Mouse (Mus musculus): ENCODE results near the gene Nrxn1. TPM values are rescaled to one million over a fixed set of nuclear protein-coding genes. Genes with fewer than 3 reads are reported as not detected.

Nrxn1 gene
- polyA plus RNA-seq, 1 experiment from 2014 or later = 4.2 TPM

DNA sequence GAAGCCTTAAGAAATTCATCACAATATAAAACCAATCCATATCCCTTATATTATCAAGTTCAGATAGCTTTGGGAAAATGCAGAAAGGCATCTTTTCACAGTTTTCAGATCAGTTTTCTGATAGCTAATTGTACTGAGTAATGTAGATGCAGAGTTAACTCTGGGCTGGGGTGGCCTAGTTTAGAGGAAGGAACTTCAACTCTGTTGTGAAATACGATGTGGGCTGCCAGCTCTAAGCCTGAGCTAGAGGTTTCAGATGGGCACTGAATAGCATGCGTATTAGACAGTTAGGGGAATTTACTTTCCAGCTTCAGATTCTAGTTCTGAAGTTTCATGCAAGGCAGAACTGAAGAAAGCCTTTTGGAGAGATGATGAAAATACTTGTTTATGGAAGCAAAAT lies 976.6 kb downstream of the Nrxn1 start:
- WGBS = 78% methylated on average over 2 of the region's 2 CpGs
- Histone ChIP-seq H3K4me2 (ENCODE audit: low read length) (no peak overlapping the region), H3K4me3 (ENCODE audit: low read depth, low read length) (no peak overlapping the region), H3K27me3 (replicated peaks; ENCODE audit: control insufficient read depth, insufficient read depth, low read length) (no peaks in the 10 kb centered on the region), H3K4me1 (replicated peaks; ENCODE audit: control insufficient read depth, insufficient read depth, low read length) (no peaks in the 10 kb centered on the region), H3K27ac (ENCODE audit: low read depth) (no peak overlapping the region), H3K36me3 (ENCODE audit: control insufficient read depth, insufficient read depth, low read length) (no peaks in the 10 kb centered on the region), H3K9me3 (ENCODE audit: control insufficient read depth, low read length) (no peaks in the 10 kb centered on the region), H3K9ac (ENCODE audit: low read length) (no peak overlapping the region)
- DNase-seq (ENCODE audit: low spot score) (no peak), ATAC-seq (replicated peaks; ENCODE audit: low FRiP score, low TSS enrichment, low read depth) (no peak)

DNA sequence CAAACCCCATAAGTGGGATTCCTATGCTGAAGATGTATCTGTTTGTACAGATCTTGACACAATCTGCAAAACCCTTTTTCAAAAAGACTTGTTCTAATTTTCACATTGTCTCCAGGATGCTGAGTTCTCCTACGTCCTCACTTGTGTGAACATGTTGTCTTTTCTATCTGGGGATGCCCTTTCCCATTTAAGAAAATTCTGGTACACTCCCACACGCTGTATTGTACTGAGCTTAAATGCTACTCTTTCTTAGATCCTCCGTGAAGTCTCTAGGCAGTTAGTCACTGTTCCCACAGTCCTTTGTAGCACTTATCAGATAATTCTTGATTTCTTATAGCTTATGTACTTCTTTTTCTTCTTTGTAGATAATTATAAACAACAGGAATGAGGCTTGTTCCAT lies 997.9 kb downstream of the Nrxn1 start:
- WGBS = 80% methylated on average over 3 of the region's 3 CpGs

GRCm38 (mm10) chr17:90088314-90088650 lies 1004.6 kb downstream of the Nrxn1 start:
- Histone ChIP-seq H3K4me1 (replicated peaks; ENCODE audit: control insufficient read depth, insufficient read depth, low read length) (no peaks in the 10 kb centered on the region), H3K4me3 (ENCODE audit: low read depth, low read length) (peak overlapping the region; percentile 29), H3K27me3 (replicated peaks; ENCODE audit: control insufficient read depth, insufficient read depth, low read length) (no peaks in the 10 kb centered on the region), H3K27ac (ENCODE audit: low read depth) (no peak overlapping the region), H3K4me2 (ENCODE audit: low read length) (peak overlapping the region; percentile 71), H3K9ac (ENCODE audit: low read length) (peak overlapping the region; percentile 22; the same call in 1 of the 2 replicates), H3K9me3 (ENCODE audit: control insufficient read depth, low read length) (no peaks in the 10 kb centered on the region), H3K36me3 (ENCODE audit: control insufficient read depth, insufficient read depth, low read length) (no peaks in the 10 kb centered on the region)
- ATAC-seq (replicated peaks; ENCODE audit: low FRiP score, low TSS enrichment, low read depth) = peak; percentile 98
- DNase-seq (ENCODE audit: low spot score) = peak; percentile 66
- WGBS = 1% methylated on average over 12 of the region's 12 CpGs

More for the DNA sequence above, 997.9 kb downstream of the Nrxn1 start:
- DNase-seq (ENCODE audit: low spot score) (no peak), ATAC-seq (replicated peaks; ENCODE audit: low FRiP score, low TSS enrichment, low read depth) (no peak)
- no peaks in the 10 kb centered on the region for H3K27me3 ChIP-seq (replicated peaks; ENCODE audit: control insufficient read depth, insufficient read depth, low read length)
- no peaks in the 10 kb centered on the region for H3K36me3 ChIP-seq (ENCODE audit: control insufficient read depth, insufficient read depth, low read length)
- no peak overlapping the region for H3K4me3 ChIP-seq (ENCODE audit: low read depth, low read length)
- H3K27ac ChIP-seq (ENCODE audit: low read depth) = no peak overlapping the region
- no peak overlapping the region for H3K9ac ChIP-seq (ENCODE audit: low read length)
- H3K4me1 ChIP-seq (replicated peaks; ENCODE audit: control insufficient read depth, insufficient read depth, low read length) = no peaks in the 10 kb centered on the region
- H3K4me2 ChIP-seq (ENCODE audit: low read length) = no peak overlapping the region
- no peaks in the 10 kb centered on the region for H3K9me3 ChIP-seq (ENCODE audit: control insufficient read depth, low read length)

GRCm38 (mm10) chr17:90087616-90088313 lies 1005.1 kb downstream of the Nrxn1 start:
- Histone ChIP-seq H3K4me1 (replicated peaks; ENCODE audit: control insufficient read depth, insufficient read depth, low read length) (no peaks in the 10 kb centered on the region), H3K27ac (ENCODE audit: low read depth) (no peak overlapping the region), H3K9me3 (ENCODE audit: control insufficient read depth, low read length) (no peaks in the 10 kb centered on the region), H3K4me3 (ENCODE audit: low read depth, low read length) (peak overlapping the region; percentile 29), H3K27me3 (replicated peaks; ENCODE audit: control insufficient read depth, insufficient read depth, low read length) (no peaks in the 10 kb centered on the region), H3K4me2 (ENCODE audit: low read length) (peak overlapping the region; percentile 71), H3K36me3 (ENCODE audit: control insufficient read depth, insufficient read depth, low read length) (no peaks in the 10 kb centered on the region), H3K9ac (ENCODE audit: low read length) (no peak overlapping the region)
- WGBS = 59% methylated on average over 11 of the region's 11 CpGs
- no peak for DNase-seq (ENCODE audit: low spot score)
- peak; percentile 37; the same call in 1 of the 2 replicates for ATAC-seq (replicated peaks; ENCODE audit: low FRiP score, low TSS enrichment, low read depth)

GRCm38 (mm10) chr17:90086826-90087225 lies 1006.0 kb downstream of the Nrxn1 start:
- Histone ChIP-seq H3K9me3 (ENCODE audit: control insufficient read depth, low read length) (no peaks in the 10 kb centered on the region), H3K27me3 (replicated peaks; ENCODE audit: control insufficient read depth, insufficient read depth, low read length) (no peaks in the 10 kb centered on the region), H3K9ac (ENCODE audit: low read length) (no peak overlapping the region), H3K4me3 (ENCODE audit: low read depth, low read length) (no peak overlapping the region), H3K27ac (ENCODE audit: low read depth) (no peak overlapping the region), H3K4me1 (replicated peaks; ENCODE audit: control insufficient read depth, insufficient read depth, low read length) (no peaks in the 10 kb centered on the region), H3K36me3 (ENCODE audit: control insufficient read depth, insufficient read depth, low read length) (no peaks in the 10 kb centered on the region), H3K4me2 (ENCODE audit: low read length) (no peak overlapping the region)
- ATAC-seq (replicated peaks; ENCODE audit: low FRiP score, low TSS enrichment, low read depth) (no peak), DNase-seq (ENCODE audit: low spot score) (no peak)
- WGBS = 12% methylated on average over 1 of the region's 1 CpGs

DNA sequence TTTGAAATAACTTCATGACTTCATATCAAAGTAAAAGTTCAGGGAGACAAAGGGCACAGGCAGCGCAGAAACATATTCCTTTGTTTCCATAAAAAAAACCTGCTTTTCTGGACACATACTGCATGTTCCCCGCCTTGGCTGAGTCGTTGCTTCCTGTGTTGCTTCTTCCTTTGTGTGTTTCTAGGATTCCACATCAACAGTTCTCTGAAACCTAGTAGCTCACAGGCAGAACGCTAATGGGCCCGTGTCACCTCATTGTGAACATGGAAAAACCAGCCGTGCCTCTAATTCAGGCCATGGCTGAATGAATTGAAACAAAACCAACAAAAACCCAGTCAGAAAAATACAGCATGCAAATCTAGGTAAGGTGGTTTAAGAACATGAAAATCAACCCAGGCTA lies 1013.9 kb downstream of the Nrxn1 start:
- Histone ChIP-seq H3K4me2 (ENCODE audit: low read length) (no peak overlapping the region), H3K9me3 (ENCODE audit: control insufficient read depth, low read length) (no peaks in the 10 kb centered on the region), H3K36me3 (ENCODE audit: control insufficient read depth, insufficient read depth, low read length) (no peaks in the 10 kb centered on the region), H3K4me3 (ENCODE audit: low read depth, low read length) (no peak overlapping the region), H3K27me3 (replicated peaks; ENCODE audit: control insufficient read depth, insufficient read depth, low read length) (no peaks in the 10 kb centered on the region), H3K27ac (ENCODE audit: low read depth) (no peak overlapping the region), H3K9ac (ENCODE audit: low read length) (no peak overlapping the region), H3K4me1 (replicated peaks; ENCODE audit: control insufficient read depth, insufficient read depth, low read length) (no peaks in the 10 kb centered on the region)
- ATAC-seq (replicated peaks; ENCODE audit: low FRiP score, low TSS enrichment, low read depth) = no peak
- DNase-seq (ENCODE audit: low spot score) = no peak
- WGBS = 69% methylated on average over 6 of the region's 6 CpGs

DNA sequence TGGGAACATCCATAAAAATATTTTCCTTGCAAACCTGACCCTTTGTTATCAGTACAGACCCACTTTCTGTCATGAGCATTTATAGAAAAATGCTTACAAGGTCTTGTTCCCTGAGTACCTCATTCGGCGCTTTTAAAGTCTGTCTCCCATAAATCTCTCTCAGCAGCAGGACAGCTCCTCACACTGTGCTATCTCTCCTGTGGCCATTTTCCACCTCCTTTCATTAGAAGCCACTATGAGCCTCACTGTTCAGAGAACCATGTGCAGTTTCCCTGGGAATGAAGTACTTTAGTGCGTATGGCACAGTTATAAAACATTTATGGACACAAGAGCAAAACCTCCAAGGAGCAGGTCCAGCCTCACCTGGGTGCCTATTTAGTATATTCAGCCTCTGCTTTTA lies 1014.4 kb downstream of the Nrxn1 start:
- Histone ChIP-seq H3K9me3 (ENCODE audit: control insufficient read depth, low read length) (no peaks in the 10 kb centered on the region), H3K9ac (ENCODE audit: low read length) (no peak overlapping the region), H3K27ac (ENCODE audit: low read depth) (no peak overlapping the region), H3K27me3 (replicated peaks; ENCODE audit: control insufficient read depth, insufficient read depth, low read length) (no peaks in the 10 kb centered on the region), H3K4me2 (ENCODE audit: low read length) (no peak overlapping the region), H3K36me3 (ENCODE audit: control insufficient read depth, insufficient read depth, low read length) (no peaks in the 10 kb centered on the region), H3K4me1 (replicated peaks; ENCODE audit: control insufficient read depth, insufficient read depth, low read length) (no peaks in the 10 kb centered on the region), H3K4me3 (ENCODE audit: low read depth, low read length) (no peak overlapping the region)
- 38% methylated on average over 3 of the region's 3 CpGs for WGBS
- no peak for DNase-seq (ENCODE audit: low spot score)
- ATAC-seq (replicated peaks; ENCODE audit: low FRiP score, low TSS enrichment, low read depth) = no peak

GRCm38 (mm10) chr17:90062866-90063265 lies 1030.0 kb downstream of the Nrxn1 start:
- H3K9ac ChIP-seq (ENCODE audit: low read length) = no peak overlapping the region
- H3K9me3 ChIP-seq (ENCODE audit: control insufficient read depth, low read length) = no peaks in the 10 kb centered on the region
- 6% methylated on average over 1 of the region's 1 CpGs for WGBS
- no peaks in the 10 kb centered on the region for H3K27me3 ChIP-seq (replicated peaks; ENCODE audit: control insufficient read depth, insufficient read depth, low read length)
- H3K4me2 ChIP-seq (ENCODE audit: low read length) = no peak overlapping the region
- H3K27ac ChIP-seq (ENCODE audit: low read depth) = no peak overlapping the region
- DNase-seq (ENCODE audit: low spot score) (no peak), ATAC-seq (replicated peaks; ENCODE audit: low FRiP score, low TSS enrichment, low read depth) (no peak)
- no peaks in the 10 kb centered on the region for H3K4me1 ChIP-seq (replicated peaks; ENCODE audit: control insufficient read depth, insufficient read depth, low read length)
- no peaks in the 10 kb centered on the region for H3K36me3 ChIP-seq (ENCODE audit: control insufficient read depth, insufficient read depth, low read length)
- no peak overlapping the region for H3K4me3 ChIP-seq (ENCODE audit: low read depth, low read length)

DNA sequence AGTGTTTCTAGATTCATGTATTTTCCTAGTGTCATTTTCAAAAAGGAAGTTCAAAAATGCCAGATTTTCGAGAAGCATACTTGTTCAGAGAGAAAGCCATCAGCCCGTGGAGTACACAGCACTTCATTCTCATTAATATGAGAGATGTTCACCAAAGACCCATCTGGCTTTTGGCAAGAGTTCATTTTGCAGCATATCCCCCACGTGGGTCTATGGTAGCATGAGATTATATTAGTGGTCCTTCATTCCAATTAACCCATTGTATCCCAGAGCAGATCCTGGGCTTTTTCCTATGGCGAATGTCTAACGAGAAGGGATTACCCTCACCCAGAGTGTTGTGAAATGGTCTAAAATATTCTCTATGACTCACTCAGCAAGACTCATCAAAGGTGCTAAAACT lies 1032.0 kb downstream of the Nrxn1 start:
- Histone ChIP-seq H3K4me3 (ENCODE audit: low read depth, low read length) (no peak overlapping the region), H3K4me2 (ENCODE audit: low read length) (no peak overlapping the region), H3K9ac (ENCODE audit: low read length) (no peak overlapping the region), H3K4me1 (replicated peaks; ENCODE audit: control insufficient read depth, insufficient read depth, low read length) (no peaks in the 10 kb centered on the region), H3K9me3 (ENCODE audit: control insufficient read depth, low read length) (no peaks in the 10 kb centered on the region), H3K27me3 (replicated peaks; ENCODE audit: control insufficient read depth, insufficient read depth, low read length) (no peaks in the 10 kb centered on the region), H3K27ac (ENCODE audit: low read depth) (no peak overlapping the region), H3K36me3 (ENCODE audit: control insufficient read depth, insufficient read depth, low read length) (no peaks in the 10 kb centered on the region)
- ATAC-seq (replicated peaks; ENCODE audit: low FRiP score, low TSS enrichment, low read depth) (no peak), DNase-seq (ENCODE audit: low spot score) (no peak)
- 50% methylated on average over 5 of the region's 5 CpGs for WGBS
